Mouse (Mus musculus): Measurements from ENCODE around the gene Mrps23. TPM values are rescaled to one million over a fixed set of nuclear protein-coding genes. Genes with fewer than 3 reads are reported as not detected.

Mrps23 gene
- polyA plus RNA-seq, 1 experiment from 2014 or later, result 54.1 TPM

- 85% methylated on average over 10 of the region's 10 CpGs for WGBS
- no peak for TF ChIP-seq CTCF (IDR thresholded peaks at IDR 0.05; ENCODE audit: low read depth)
Measured at GRCm38 (mm10) chr11:88240275-88240674, 36.1 kb downstream of the Mrps23 start.

GRCm38 (mm10) chr11:88240736-88241353, 36.7 kb downstream of the Mrps23 start:
- Histone ChIP-seq H3K9ac (ENCODE audit: low read depth, low read length) (no peak overlapping the region), H3K27me3 (replicated peaks; ENCODE audit: control insufficient read depth, insufficient read depth, low read length) (no peaks in the 10 kb centered on the region), H3K36me3 (ENCODE audit: control insufficient read depth, insufficient read depth) (no peaks in the 10 kb centered on the region), H3K27ac (ENCODE audit: low read depth, low read length) (no peak overlapping the region), H3K9me3 (ENCODE audit: control insufficient read depth) (no peaks in the 10 kb centered on the region), H3K4me3 (ENCODE audit: low read depth, low read length) (no peak overlapping the region), H3K4me2 (replicated peaks; ENCODE audit: low read depth) (no peak overlapping the region), H3K4me1 (replicated peaks; ENCODE audit: control insufficient read depth, insufficient read depth, low read length) (0 out of 2 replicates have a peak, but pooled peaks cover 3% of the 10 kb centered on the region)
- TF ChIP-seq CTCF (IDR thresholded peaks at IDR 0.05; ENCODE audit: low read depth), result no peak
- WGBS, result 31% methylated on average over 10 of the region's 10 CpGs
- no peak for ATAC-seq

More at GRCm38 (mm10) chr11:88240275-88240674, 36.1 kb downstream of the Mrps23 start:
- ATAC-seq, result no peak
- Histone ChIP-seq H3K9ac (ENCODE audit: low read depth, low read length) (no peak overlapping the region), H3K4me2 (replicated peaks; ENCODE audit: low read depth) (no peak overlapping the region), H3K4me3 (ENCODE audit: low read depth, low read length) (no peak overlapping the region), H3K27ac (ENCODE audit: low read depth, low read length) (no peak overlapping the region), H3K36me3 (ENCODE audit: control insufficient read depth, insufficient read depth) (no peaks in the 10 kb centered on the region), H3K9me3 (ENCODE audit: control insufficient read depth) (no peaks in the 10 kb centered on the region), H3K4me1 (replicated peaks; ENCODE audit: control insufficient read depth, insufficient read depth, low read length) (0 out of 2 replicates have a peak, but pooled peaks cover 3% of the 10 kb centered on the region), H3K27me3 (replicated peaks; ENCODE audit: control insufficient read depth, insufficient read depth, low read length) (no peaks in the 10 kb centered on the region)

GRCm38 (mm10) chr11:88241468-88242301, 37.5 kb downstream of the Mrps23 start:
- Histone ChIP-seq H3K9ac (ENCODE audit: low read depth, low read length) (no peak overlapping the region), H3K27me3 (replicated peaks; ENCODE audit: control insufficient read depth, insufficient read depth, low read length) (no peaks in the 10 kb centered on the region), H3K4me3 (ENCODE audit: low read depth, low read length) (no peak overlapping the region), H3K36me3 (ENCODE audit: control insufficient read depth, insufficient read depth) (no peaks in the 10 kb centered on the region), H3K4me2 (replicated peaks; ENCODE audit: low read depth) (no peak overlapping the region), H3K27ac (ENCODE audit: low read depth, low read length) (no peak overlapping the region), H3K4me1 (replicated peaks; ENCODE audit: control insufficient read depth, insufficient read depth, low read length) (0 out of 2 replicates have a peak, but pooled peaks cover 3% of the 10 kb centered on the region), H3K9me3 (ENCODE audit: control insufficient read depth) (no peaks in the 10 kb centered on the region)
- WGBS, result 50% methylated on average over 12 of the region's 12 CpGs
- no peak for TF ChIP-seq CTCF (IDR thresholded peaks at IDR 0.05; ENCODE audit: low read depth)
- peak; percentile 70 for ATAC-seq

GRCm38 (mm10) chr11:88245581-88246170, 41.5 kb downstream of the Mrps23 start:
- H3K9me3 ChIP-seq (ENCODE audit: control insufficient read depth), result no peaks in the 10 kb centered on the region
- H3K4me3 ChIP-seq (ENCODE audit: low read depth, low read length), result no peak overlapping the region
- H3K9ac ChIP-seq (ENCODE audit: low read depth, low read length), result no peak overlapping the region
- H3K36me3 ChIP-seq (ENCODE audit: control insufficient read depth, insufficient read depth), result no peaks in the 10 kb centered on the region
- 0 out of 2 replicates have a peak, but pooled peaks cover 3% of the 10 kb centered on the region for H3K4me1 ChIP-seq (replicated peaks; ENCODE audit: control insufficient read depth, insufficient read depth, low read length)
- TF ChIP-seq CTCF (IDR thresholded peaks at IDR 0.05; ENCODE audit: low read depth), result no peak
- 76% methylated on average over 14 of the region's 14 CpGs for WGBS
- no peaks in the 10 kb centered on the region for H3K27me3 ChIP-seq (replicated peaks; ENCODE audit: control insufficient read depth, insufficient read depth, low read length)
- no peak for ATAC-seq
- H3K27ac ChIP-seq (ENCODE audit: low read depth, low read length), result no peak overlapping the region
- H3K4me2 ChIP-seq (replicated peaks; ENCODE audit: low read depth), result no peak overlapping the region

- H3K36me3 ChIP-seq (ENCODE audit: control insufficient read depth, insufficient read depth), result no peaks in the 10 kb centered on the region
- no peaks in the 10 kb centered on the region for H3K27me3 ChIP-seq (replicated peaks; ENCODE audit: control insufficient read depth, insufficient read depth, low read length)
- no peaks in the 10 kb centered on the region for H3K9me3 ChIP-seq (ENCODE audit: control insufficient read depth)
- H3K4me2 ChIP-seq (replicated peaks; ENCODE audit: low read depth), result no peak overlapping the region
- no peaks in the 10 kb centered on the region for H3K4me1 ChIP-seq (replicated peaks; ENCODE audit: control insufficient read depth, insufficient read depth, low read length)
- 69% methylated on average over 5 of the region's 5 CpGs for WGBS
- ATAC-seq, result no peak
- H3K27ac ChIP-seq (ENCODE audit: low read depth, low read length), result no peak overlapping the region
- H3K9ac ChIP-seq (ENCODE audit: low read depth, low read length), result no peak overlapping the region
- no peak overlapping the region for H3K4me3 ChIP-seq (ENCODE audit: low read depth, low read length)
- no peak for TF ChIP-seq CTCF (IDR thresholded peaks at IDR 0.05; ENCODE audit: low read depth)
Measured at GRCm38 (mm10) chr11:88248636-88249035, 44.4 kb downstream of the Mrps23 start.

- Histone ChIP-seq H3K4me1 (replicated peaks; ENCODE audit: control insufficient read depth, insufficient read depth, low read length) (no peaks in the 10 kb centered on the region), H3K36me3 (ENCODE audit: control insufficient read depth, insufficient read depth) (no peaks in the 10 kb centered on the region), H3K9me3 (ENCODE audit: control insufficient read depth) (no peaks in the 10 kb centered on the region), H3K9ac (ENCODE audit: low read depth, low read length) (no peak overlapping the region), H3K27me3 (replicated peaks; ENCODE audit: control insufficient read depth, insufficient read depth, low read length) (no peaks in the 10 kb centered on the region), H3K27ac (ENCODE audit: low read depth, low read length) (no peak overlapping the region), H3K4me3 (ENCODE audit: low read depth, low read length) (no peak overlapping the region), H3K4me2 (replicated peaks; ENCODE audit: low read depth) (no peak overlapping the region)
- WGBS, result 74% methylated on average over 3 of the region's 3 CpGs
- no peak for TF ChIP-seq CTCF (IDR thresholded peaks at IDR 0.05; ENCODE audit: low read depth)
- ATAC-seq, result no peak
Measured at GRCm38 (mm10) chr11:88250568-88250967, 46.4 kb downstream of the Mrps23 start.
